Mouse (Mus musculus) C2C12 (cell line): ENCODE data around the gene Nfx1.

Experiments
- CEBPB ChIP-seq: IDR thresholded peaks from one replicate; pipeline ENCODE4 v1.6.1; 2011; ENCODE audit warnings: low read depth, mild to moderate bottlenecking, control low read depth, moderate library complexity
- CTCF ChIP-seq: IDR thresholded peaks from one replicate; pipeline ENCODE4 v1.5.1; 2011; ENCODE audit not compliant: control insufficient read depth, insufficient read depth, insufficient read length
- FOSL1 ChIP-seq: IDR thresholded peaks from one replicate; pipeline ENCODE4 v1.8.0; 2011; ENCODE audit warnings: mild to moderate bottlenecking, low read length; ENCODE audit not compliant: poor library complexity, insufficient read depth, severe bottlenecking
- MAX ChIP-seq: IDR thresholded peaks from one replicate; pipeline ENCODE4 v1.6.1; 2011; ENCODE audit warnings: mild to moderate bottlenecking, control low read depth
- MYOG ChIP-seq: IDR thresholded peaks from one replicate; pipeline ENCODE4 v1.6.1; 2011; ENCODE audit not compliant: control insufficient read depth, insufficient read length; ENCODE audit errors: extremely low read depth
- USF1 ChIP-seq: IDR thresholded peaks from one replicate; pipeline ENCODE4 v1.6.1; 2011; ENCODE audit warnings: low read depth, mild to moderate bottlenecking, control low read depth, moderate library complexity

GRCm38 (mm10) chr4:41063351-41063750, 92.6 kb downstream of the Nfx1 start:
- no peak for TF ChIP-seq USF1
- TF ChIP-seq CTCF = no peak
- no peak for TF ChIP-seq MAX
- no peak for TF ChIP-seq FOSL1
- no peak for TF ChIP-seq MYOG
- TF ChIP-seq CEBPB = no peak
